Mouse (Mus musculus): ENCODE results near the gene Olfr1156. TPM values are rescaled to one million over a fixed set of nuclear protein-coding genes. Genes with fewer than 3 reads are reported as not detected.

Olfr1156 gene
- not detected for total RNA-seq (2021)

GRCm38 (mm10) chr2:87953000-87953399, at the start of gene Olfr1156:
Gene Olfr1156, minus strand, starts transcription at chr2:87953100.
- intact Hi-C loops (cut with DNase I), result no loop called here
- DNase-seq (ENCODE audit: low spot score in 2 of 2), result no peak

- DNase-seq (ENCODE audit: low spot score in 2 of 2), result no peak
- intact Hi-C loops (cut with DNase I), result no loop called here
These were observed 36.9 kb upstream of the Olfr1156 start, which contains the start of gene Olfr1158 for GRCm38 (mm10) chr2:87989813-87990212. Gene Olfr1158, plus strand, starts transcription at chr2:87990113.

- intact Hi-C loops (cut with DNase I), result no loop called here
- DNase-seq (ENCODE audit: low spot score in 2 of 2), result no peak
These were observed 21.7 kb upstream of the Olfr1156 start, which contains the start of gene Olfr74 for GRCm38 (mm10) chr2:87974563-87974962. Gene Olfr74, minus strand, starts transcription at chr2:87974663.

- no peak for DNase-seq (ENCODE audit: low spot score in 2 of 2)
- intact Hi-C loops (cut with DNase I), result no loop called here
These were observed 15.3 kb upstream of the Olfr1156 start, which contains the start of gene Olfr1157 for GRCm38 (mm10) chr2:87968199-87968598. Gene Olfr1157, minus strand, starts transcription at chr2:87968299.

- DNase-seq (ENCODE audit: low spot score in 2 of 2), result no peak
- intact Hi-C loops (cut with DNase I), result no loop called here
These were observed 7.9 kb downstream of the Olfr1156 start, which contains the start of gene Olfr1155 for GRCm38 (mm10) chr2:87945037-87945436. Gene Olfr1155, minus strand, starts transcription at chr2:87945137.

GRCm38 (mm10) chr2:87905066-87905465, 47.8 kb downstream of the Olfr1156 start, which contains the start of gene Olfr1154:
Gene Olfr1154, minus strand, starts transcription at chr2:87905166.
- no peak for DNase-seq (ENCODE audit: low spot score in 2 of 2)
- intact Hi-C loops (cut with DNase I), result no loop called here

Other genes starting within 250 kb of the Olfr1156 start
- gene Olfr1137, start 239.9 kb downstream of the Olfr1156 start, total RNA-seq (2021), result not detected
- gene Olfr1138, start 213.1 kb downstream of the Olfr1156 start, total RNA-seq (2021), result not detected
- gene Olfr1140, start 209.3 kb downstream of the Olfr1156 start, total RNA-seq (2021), result not detected
- not detected for gene Olfr1141, start 199.1 kb downstream of the Olfr1156 start, total RNA-seq (2021)
- not detected for gene Olfr152, start 173.6 kb downstream of the Olfr1156 start, total RNA-seq (2021)
- not detected for gene Olfr1143, start 152.5 kb downstream of the Olfr1156 start, total RNA-seq (2021)
- gene Olfr1145, start 143.3 kb downstream of the Olfr1156 start, total RNA-seq (2021), result not detected
- gene Olfr1148, start 122.6 kb downstream of the Olfr1156 start, total RNA-seq (2021), result not detected
- gene Olfr1150-ps1, start 109.1 kb downstream of the Olfr1156 start, total RNA-seq (2021), result not detected
- gene Olfr1151, start 97.2 kb downstream of the Olfr1156 start, total RNA-seq (2021), result not detected
- gene Olfr1152, start 86.6 kb downstream of the Olfr1156 start, total RNA-seq (2021), result not detected
- not detected for gene Olfr1153, start 58.1 kb downstream of the Olfr1156 start, total RNA-seq (2021)
- not detected for gene Olfr1154, start 47.9 kb downstream of the Olfr1156 start, total RNA-seq (2021)
- not detected for gene Olfr1155, start 8.0 kb downstream of the Olfr1156 start, total RNA-seq (2021)
- not detected for gene Olfr1157, start 15.2 kb upstream of the Olfr1156 start, total RNA-seq (2021)
- gene Olfr74, start 21.6 kb upstream of the Olfr1156 start, total RNA-seq (2021), result not detected
- not detected for gene Olfr1158, start 37.0 kb upstream of the Olfr1156 start, total RNA-seq (2021)
- gene Olfr1160, start 55.2 kb upstream of the Olfr1156 start, total RNA-seq (2021), result not detected
- gene Olfr1161, start 69.7 kb upstream of the Olfr1156 start, total RNA-seq (2021), result not detected
- not detected for gene Olfr73, start 84.6 kb upstream of the Olfr1156 start, total RNA-seq (2021)
- gene Olfr1162, start 98.0 kb upstream of the Olfr1156 start, total RNA-seq (2021), result not detected
- gene Olfr1163, start 118.7 kb upstream of the Olfr1156 start, total RNA-seq (2021), result not detected
- not detected for gene Olfr1164, start 140.9 kb upstream of the Olfr1156 start, total RNA-seq (2021)
- not detected for gene Olfr1166, start 175.2 kb upstream of the Olfr1156 start, total RNA-seq (2021)
- not detected for gene Olfr1167, start 202.1 kb upstream of the Olfr1156 start, total RNA-seq (2021)
- not detected for gene Olfr1168, start 228.8 kb upstream of the Olfr1156 start, total RNA-seq (2021)

Measured in left cerebral cortex, postnatal 25 days (tissue).